Mouse (Mus musculus): ENCODE results near the gene Acacb.

- TF ChIP-seq CTCF (IDR thresholded peaks at IDR 0.05) (no peak), EP300 (IDR thresholded peaks at IDR 0.05) (no peak)
Measured at GRCm38 (mm10) chr5:114288396-114288795, 142.1 kb downstream of the Acacb start.
